Mouse (Mus musculus): ENCODE data around the gene Nsun4.

DNA sequence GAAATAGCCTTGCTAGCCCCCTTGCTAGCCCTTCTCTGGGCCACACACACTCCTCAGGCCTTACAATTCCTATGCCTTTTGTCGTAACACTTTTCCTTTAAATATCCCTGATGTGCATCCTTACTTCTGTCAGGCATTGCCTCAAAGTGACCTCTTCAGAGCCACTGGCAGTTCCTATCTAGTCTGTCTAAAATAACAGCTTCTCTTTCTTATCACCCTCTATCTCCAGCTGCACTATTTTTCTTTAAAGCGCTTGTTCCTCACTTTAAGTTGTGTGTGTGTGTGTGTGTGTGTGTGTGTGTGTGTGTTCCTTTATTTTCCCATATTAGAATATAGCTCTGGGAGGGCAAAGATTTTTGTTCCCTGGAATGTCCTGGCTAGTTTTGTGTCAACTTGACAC lies 7.1 kb downstream of the Nsun4 start:
- TF ChIP-seq CTCF (IDR thresholded peaks at IDR 0.05; ENCODE audit: insufficient read depth, low read length) (no peak), POLR2A (IDR thresholded peaks at IDR 0.05; ENCODE audit: borderline replicate concordance, extremely low read depth, low read depth, low read length) (no peak)
